Mouse (Mus musculus) liver, adult 2 months (tissue): Measurements from ENCODE around the gene Nhlrc1.

Experiments
- CTCF ChIP-seq: fragments of 200-500 bp; IDR thresholded peaks from 2 replicates; pipeline ENCODE4 v1.5.1; 2011; ENCODE audit warnings: low read depth, low read length, control low read depth
- POLR2A ChIP-seq: fragments of 200-500 bp; IDR thresholded peaks from 2 replicates; pipeline ENCODE4 v1.6.1; 2011; ENCODE audit warnings: low read length, control low read depth; ENCODE audit not compliant: insufficient read depth; ENCODE audit errors: extremely low read depth

- TF ChIP-seq CTCF (no peak), POLR2A (no peak)
Observed at GRCm38 (mm10) chr13:46992516-46993273, 22.0 kb downstream of the Nhlrc1 start.
